1 mouse cellular context compared by ENCODE assay signal in the genomic region with DNA sequence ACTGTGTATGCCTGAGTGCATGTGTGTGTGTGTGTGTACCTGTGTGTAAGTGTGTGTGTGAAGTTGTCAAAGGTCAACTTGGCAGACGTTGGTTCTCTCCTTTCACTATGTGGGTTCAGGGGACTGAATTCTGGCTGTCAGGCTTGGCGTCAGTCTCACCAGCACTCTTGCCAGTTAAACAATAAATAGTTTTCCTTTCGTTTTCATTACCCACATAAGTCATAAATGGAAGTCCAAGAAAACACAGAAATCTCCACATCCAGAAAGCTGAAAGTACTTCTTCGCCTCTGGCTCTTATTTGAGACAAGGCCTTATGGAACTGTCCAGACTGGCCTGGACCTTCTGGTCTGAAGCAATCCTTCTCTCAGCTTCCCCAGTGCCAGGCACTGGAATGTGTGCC.
TF ChIP-seq lines count a peak whose summit lies in the region.

No protein-coding gene starts in this region.

TF ChIP-seq in CH12.LX, 34 proteins besides CTCF, POLR2A, EP300 and RAD21:
- TF ChIP-seq HCFC1 (IDR thresholded peaks at IDR 0.05; ENCODE audit: low read depth, low read length) (no peak), MAX (IDR thresholded peaks at IDR 0.05; ENCODE audit: low read length) (no peak), NELFE (IDR thresholded peaks at IDR 0.05; ENCODE audit: low read depth, low read length) (no peak), BHLHE40 (IDR thresholded peaks at IDR 0.05; ENCODE audit: low read depth, low read length) (no peak), MEF2A (IDR thresholded peaks at IDR 0.05; ENCODE audit: borderline replicate concordance, low read depth, low read length) (no peak)
